Mouse (Mus musculus) liver, adult 2 months (tissue): ENCODE data around the gene Arhgap21.

Source experiments
- CTCF ChIP-seq: fragments of 200-500 bp; IDR thresholded peaks from 2 replicates; pipeline ENCODE4 v1.5.1; 2011; ENCODE audit warnings: low read depth, low read length, control low read depth
- POLR2A ChIP-seq: fragments of 200-500 bp; IDR thresholded peaks from 2 replicates; pipeline ENCODE4 v1.6.1; 2011; ENCODE audit warnings: low read length, control low read depth; ENCODE audit not compliant: insufficient read depth; ENCODE audit errors: extremely low read depth

DNA sequence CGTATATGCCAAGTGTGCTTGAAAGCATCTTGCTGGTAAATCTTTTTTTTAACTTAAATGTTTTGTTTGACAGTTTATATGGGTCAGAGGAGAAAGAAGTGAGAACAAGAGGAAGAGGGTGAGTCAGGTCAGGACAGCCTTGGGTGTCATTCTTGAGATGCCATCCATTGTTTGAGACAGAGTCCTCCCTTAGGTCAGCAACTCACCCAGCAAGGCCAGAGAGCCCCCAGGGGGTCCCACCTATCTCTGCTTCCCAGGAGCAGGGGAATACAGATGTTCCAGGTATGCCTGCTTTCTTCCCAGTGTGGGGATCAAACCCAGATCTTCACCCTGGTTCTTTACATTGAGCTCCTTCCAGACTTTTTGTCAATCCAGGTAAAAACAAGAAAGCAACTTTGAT is 43.7 kb downstream of the Arhgap21 start:
- TF ChIP-seq POLR2A, result no peak
- TF ChIP-seq CTCF, result no peak
